Mouse (Mus musculus) E14TG2a.4 (cell line): ENCODE data around the gene Tmbim1.
A peak's percentile ranks its signal among the peaks of the same experiment; 100 is the strongest.

Source experiments
- H3K27me3 ChIP-seq: 2 replicates; pipeline ENCODE4 v1.6.1; 2014; ENCODE audit warnings: low read length, control low read depth; ENCODE audit not compliant: insufficient read depth
- H3K36me3 ChIP-seq: 2 replicates; pipeline ENCODE4 v1.6.1; 2014; ENCODE audit warnings: low read length, control low read depth; ENCODE audit not compliant: insufficient read depth
- H3K4me1 ChIP-seq: replicated peaks from 2 replicates; pipeline ENCODE4 v1.6.1; 2014; ENCODE audit warnings: low read depth, low read length, control low read depth
- H3K4me3 ChIP-seq: replicated peaks from 2 replicates; pipeline ENCODE4 v1.5.1; 2014; ENCODE audit warnings: mild to moderate bottlenecking, low read length
- H3K9me3 ChIP-seq: 2 replicates; pipeline ENCODE4 v1.6.1; 2014; ENCODE audit warnings: low read length, control low read depth
- CTCF ChIP-seq: conservative IDR thresholded peaks from 2 replicates; pipeline ENCODE4 v1.5.1; 2014; ENCODE audit warnings: low read length
- NANOG ChIP-seq: IDR thresholded peaks from 2 replicates; pipeline ENCODE4 v1.6.1; 2014; ENCODE audit warnings: borderline replicate concordance, low read length, mixed read lengths
- POU5F1 ChIP-seq: IDR thresholded peaks from 2 replicates; pipeline ENCODE4 v1.6.1; 2014; ENCODE audit warnings: low read length, borderline replicate concordance

Gene Tmbim1

GRCm38 (mm10) chr1:74314796-74315195 lies 9.4 kb upstream of the Tmbim1 start:
- Histone ChIP-seq H3K9me3 (no peaks in the 10 kb centered on the region), H3K4me1 (peaks cover 12% of the 10 kb centered on the region), H3K36me3 (no peaks in the 10 kb centered on the region), H3K4me3 (no peak overlapping the region), H3K27me3 (no peaks in the 10 kb centered on the region)
- TF ChIP-seq CTCF (no peak), POU5F1 (no peak), NANOG (no peak)

GRCm38 (mm10) chr1:74313049-74313692 lies 7.7 kb upstream of the Tmbim1 start:
- TF ChIP-seq CTCF = peak; percentile 61
- TF ChIP-seq POU5F1 = no peak
- TF ChIP-seq NANOG = no peak
- no peak overlapping the region for H3K4me3 ChIP-seq
- H3K4me1 ChIP-seq = peaks cover 29% of the 10 kb centered on the region
- H3K36me3 ChIP-seq = no peaks in the 10 kb centered on the region
- no peaks in the 10 kb centered on the region for H3K9me3 ChIP-seq
- H3K27me3 ChIP-seq = no peaks in the 10 kb centered on the region

DNA sequence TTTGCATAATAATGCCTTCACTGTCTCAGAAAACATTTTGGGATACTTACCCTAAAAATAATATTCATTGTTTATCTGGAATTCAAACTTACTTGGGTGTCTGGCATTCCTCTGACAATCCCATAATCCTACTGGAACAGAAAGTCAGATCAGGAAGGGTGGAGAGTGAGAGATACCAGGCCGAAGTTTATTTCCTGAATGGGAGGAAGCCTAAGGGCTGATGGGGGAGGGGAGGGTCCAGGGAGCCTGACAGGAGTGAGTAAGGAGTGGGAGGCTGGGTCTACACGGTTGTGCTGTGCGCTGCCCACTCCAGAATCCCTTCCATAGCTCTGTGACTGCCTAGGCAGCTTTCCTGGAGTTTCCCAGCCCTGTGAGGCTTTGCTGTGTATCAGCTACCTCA lies 4.3 kb upstream of the Tmbim1 start:
- Histone ChIP-seq H3K27me3 (no peaks in the 10 kb centered on the region), H3K36me3 (no peaks in the 10 kb centered on the region), H3K4me3 (peak overlapping the region; percentile 14), H3K4me1 (peaks cover 61% of the 10 kb centered on the region), H3K9me3 (no peaks in the 10 kb centered on the region)
- TF ChIP-seq CTCF (no peak), NANOG (no peak), POU5F1 (no peak)

- Histone ChIP-seq H3K27me3 (no peaks in the 10 kb centered on the region), H3K9me3 (no peaks in the 10 kb centered on the region), H3K4me3 (peak overlapping the region; percentile 13; the same call in 1 of the 2 replicates), H3K36me3 (no peaks in the 10 kb centered on the region), H3K4me1 (peaks cover 67% of the 10 kb centered on the region)
- TF ChIP-seq CTCF (no peak), NANOG (peak; percentile 91; the same call in 1 of the 2 replicates), POU5F1 (no peak)
These were observed 2.9 kb upstream of the Tmbim1 start for GRCm38 (mm10) chr1:74308001-74308964.

DNA sequence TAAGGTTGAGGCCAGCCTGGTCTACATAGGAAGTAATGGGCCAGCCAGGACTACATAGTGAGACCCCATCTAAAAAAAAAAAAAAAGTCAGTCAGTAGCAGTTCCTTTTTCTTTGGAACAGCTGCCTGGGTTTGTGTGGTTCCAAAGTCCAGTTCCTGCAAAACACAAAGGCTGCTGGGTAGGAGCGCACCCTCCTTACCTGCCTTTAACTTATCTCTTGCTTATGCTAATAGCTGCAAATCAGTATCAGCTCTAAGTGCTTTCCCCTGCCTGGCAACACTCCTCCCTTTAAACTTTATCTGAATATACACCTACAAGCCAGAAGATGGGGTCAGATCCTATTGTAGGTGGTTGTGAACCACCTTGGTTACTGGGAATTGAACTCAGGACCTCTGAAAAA lies 1.7 kb upstream of the Tmbim1 start:
- 0 out of 2 replicates have a peak overlapping the region, but pooled peaks have one; percentile 13 for H3K4me3 ChIP-seq
- H3K4me1 ChIP-seq = peaks cover 78% of the 10 kb centered on the region
- TF ChIP-seq POU5F1 (no peak), NANOG (no peak), CTCF (no peak)
- H3K36me3 ChIP-seq = no peaks in the 10 kb centered on the region
- H3K9me3 ChIP-seq = no peaks in the 10 kb centered on the region
- H3K27me3 ChIP-seq = no peaks in the 10 kb centered on the region

- TF ChIP-seq POU5F1 (no peak), CTCF (no peak), NANOG (no peak)
- Histone ChIP-seq H3K36me3 (peaks cover 10% of the 10 kb centered on the region), H3K27me3 (no peaks in the 10 kb centered on the region), H3K9me3 (no peaks in the 10 kb centered on the region), H3K4me1 (peaks cover 83% of the 10 kb centered on the region), H3K4me3 (no peak overlapping the region)
These were observed 476 bp downstream of the Tmbim1 start for GRCm38 (mm10) chr1:74304946-74305345.

- H3K9me3 ChIP-seq = no peaks in the 10 kb centered on the region
- H3K27me3 ChIP-seq = no peaks in the 10 kb centered on the region
- H3K36me3 ChIP-seq = peaks cover 10% of the 10 kb centered on the region
- peaks cover 82% of the 10 kb centered on the region for H3K4me1 ChIP-seq
- TF ChIP-seq POU5F1 = no peak
- TF ChIP-seq NANOG = no peak
- no peak for TF ChIP-seq CTCF
- peak overlapping the region; percentile 86 for H3K4me3 ChIP-seq
These were observed 1.1 kb downstream of the Tmbim1 start for GRCm38 (mm10) chr1:74304339-74304790.
